Mouse (Mus musculus) ES-E14 (cell line): ENCODE measurements around the gene Baiap2l1. TPM values are rescaled to one million over a fixed set of nuclear protein-coding genes. Genes with fewer than 3 reads are reported as not detected.
"Not testable (repeated sequence)": the region's sequence is repeated elsewhere in the genome, so short reads cannot be mapped to it uniquely, and the experiment has no call there.

Experiments used
- DNase-seq: peaks from one replicate; pipeline ENCODE4 v3.0.0-alpha.2; 2013; ENCODE audit warnings: low read depth, low spot score
- H3K27ac ChIP-seq: 2 replicates; pipeline ENCODE4 v1.5.1; 2012; ENCODE audit warnings: low read depth, mild to moderate bottlenecking, low read length, moderate library complexity, mixed read lengths; ENCODE audit not compliant: poor library complexity, insufficient read depth, severe bottlenecking
- H3K36me3 ChIP-seq: 2 replicates; pipeline ENCODE4 v1.6.1; 2012; ENCODE audit warnings: mild to moderate bottlenecking, low read length, moderate library complexity, mixed read lengths; ENCODE audit not compliant: control insufficient read depth, poor library complexity, insufficient read depth, severe bottlenecking
- H3K4me1 ChIP-seq, 2 experiments: fragments of 150-350 bp in 1 of 2; sonication (generic) in 1 of 2; 2 replicates each; pipeline ENCODE4 v1.6.1; 2012; ENCODE audit warnings: low read length in 2 of 2, mild to moderate bottlenecking in 1 of 2, mixed read lengths in 1 of 2; ENCODE audit not compliant: control insufficient read depth in 2 of 2, insufficient read depth in 2 of 2, poor library complexity in 1 of 2
- H3K4me3 ChIP-seq, 2 experiments: fragments of 150-350 bp in 1 of 2; sonication (generic) in 1 of 2; 2 replicates each; pipeline ENCODE4 v1.5.1; 2012; ENCODE audit warnings: low read length in 2 of 2, low read depth in 1 of 2, mild to moderate bottlenecking in 1 of 2, mixed read lengths in 1 of 2; ENCODE audit not compliant: insufficient read depth in 1 of 2, poor library complexity in 1 of 2, severe bottlenecking in 1 of 2
- H3K9ac ChIP-seq: 2 replicates; pipeline ENCODE4 v1.6.1; 2012; ENCODE audit warnings: low read depth, mild to moderate bottlenecking, low read length, mixed read lengths; ENCODE audit not compliant: poor library complexity, insufficient read depth, severe bottlenecking
- H3K9me3 ChIP-seq: fragments of 150-350 bp; sonication (generic); 2 replicates; pipeline ENCODE4 v1.6.1; 2012; ENCODE audit warnings: low read depth, mild to moderate bottlenecking, low read length; ENCODE audit not compliant: control insufficient read depth, insufficient read depth
- CHD2 ChIP-seq: IDR thresholded peaks from 2 replicates; pipeline ENCODE4 v1.6.1; 2014; ENCODE audit warnings: mild to moderate bottlenecking, low read depth, low read length, inconsistent platforms
- HCFC1 ChIP-seq: IDR thresholded peaks from 2 replicates; pipeline ENCODE4 v1.6.1; 2012; ENCODE audit warnings: low read length, inconsistent platforms, borderline replicate concordance; ENCODE audit not compliant: insufficient read depth
- MAFK ChIP-seq: IDR thresholded peaks from 2 replicates; pipeline ENCODE4 v1.6.1; 2014; ENCODE audit warnings: mild to moderate bottlenecking, low read depth, low read length, inconsistent platforms; ENCODE audit not compliant: insufficient read depth
- ZC3H11A ChIP-seq: IDR thresholded peaks from 2 replicates; pipeline ENCODE4 v1.6.1; 2012; ENCODE audit warnings: low read depth, mild to moderate bottlenecking, inconsistent platforms, low read length, borderline replicate concordance
- ZNF384 ChIP-seq: IDR thresholded peaks from 2 replicates; pipeline ENCODE4 v1.6.1; 2012; ENCODE audit warnings: low read depth, low read length, inconsistent platforms
- in situ Hi-C, 2 experiments: fragments of 600-800 bp; cut with MboI; formaldehyde crosslinking; loops; one replicate each; pipeline ENCODE4 v1.15.1; 2025; ENCODE audit warnings: low sequenced_read_pairs in 2 of 2, inconsistent platforms in 1 of 2; ENCODE audit not compliant: unreplicated experiment in 2 of 2
- total RNA-seq: library from RNA; depleted of rRNA; stranded (reverse); fragments of 300-350 nt; gene quantifications from 2 replicates; pipeline ENCODE4 v1.2.3, GENCODE M21; 2012

Gene Baiap2l1
- total RNA-seq, 1 experiment = 1.4 TPM

GRCm38 (mm10) chr5:144351185-144351584, 6.7 kb downstream of the Baiap2l1 start:
- H3K9ac ChIP-seq = no peak overlapping the region
- in situ Hi-C loops = no loop called here
- no peaks in the 10 kb centered on the region for H3K4me1 ChIP-seq
- no peaks in the 10 kb centered on the region for H3K36me3 ChIP-seq
- no peak for DNase-seq
- no peak for TF ChIP-seq ZNF384
- no peak for TF ChIP-seq ZC3H11A
- no peak for TF ChIP-seq CHD2
- TF ChIP-seq HCFC1 = no peak
- TF ChIP-seq MAFK = no peak
- no peaks in the 10 kb centered on the region for H3K9me3 ChIP-seq
- H3K4me3 ChIP-seq = no peak overlapping the region
- no peak overlapping the region for H3K27ac ChIP-seq

GRCm38 (mm10) chr5:144344592-144344991, 13.3 kb downstream of the Baiap2l1 start:
- TF ChIP-seq CHD2 (no peak), ZNF384 (no peak), HCFC1 (no peak), MAFK (no peak), ZC3H11A (no peak)
- Histone ChIP-seq H3K4me3 (no peak overlapping the region), H3K9me3 (no peaks in the 10 kb centered on the region), H3K27ac (no peak overlapping the region), H3K4me1 (no peaks in the 10 kb centered on the region), H3K36me3 (no peaks in the 10 kb centered on the region), H3K9ac (no peak overlapping the region)
- in situ Hi-C loops = no loop called here
- DNase-seq = no peak

GRCm38 (mm10) chr5:144341085-144341484, 16.8 kb downstream of the Baiap2l1 start:
- no peak for DNase-seq
- H3K9me3 ChIP-seq = no peaks in the 10 kb centered on the region
- no peaks in the 10 kb centered on the region for H3K4me1 ChIP-seq
- no peak overlapping the region for H3K9ac ChIP-seq
- H3K4me3 ChIP-seq = no peak overlapping the region
- in situ Hi-C loops = no loop called here
- H3K36me3 ChIP-seq = no peaks in the 10 kb centered on the region
- TF ChIP-seq ZC3H11A = no peak
- no peak for TF ChIP-seq CHD2
- TF ChIP-seq MAFK = no peak
- TF ChIP-seq HCFC1 = no peak
- TF ChIP-seq ZNF384 = no peak
- H3K27ac ChIP-seq = no peak overlapping the region

GRCm38 (mm10) chr5:144338787-144339186, 19.1 kb downstream of the Baiap2l1 start:
- H3K4me3 ChIP-seq = no peak overlapping the region
- no peak for DNase-seq
- H3K9ac ChIP-seq = no peak overlapping the region
- no peak overlapping the region for H3K27ac ChIP-seq
- H3K36me3 ChIP-seq = no peaks in the 10 kb centered on the region
- TF ChIP-seq MAFK (no peak), HCFC1 (no peak)
- H3K9me3 ChIP-seq = no peaks in the 10 kb centered on the region
- H3K4me1 ChIP-seq = no peaks in the 10 kb centered on the region
- in situ Hi-C loops = no loop called here

GRCm38 (mm10) chr5:144335357-144335756, 22.6 kb downstream of the Baiap2l1 start:
- H3K4me3 ChIP-seq, DNase-seq, H3K36me3 ChIP-seq, H3K27ac ChIP-seq, H3K9ac ChIP-seq, H3K9me3 ChIP-seq, in situ Hi-C loops, H3K4me1 ChIP-seq: not testable (repeated sequence)
